Mouse (Mus musculus): ENCODE measurements around the gene Ppm1h. TPM values are rescaled to one million over a fixed set of nuclear protein-coding genes. Genes with fewer than 3 reads are reported as not detected.

Gene Ppm1h
- polyA plus RNA-seq, 1 experiment from 2014 or later: 22.2 TPM

DNA sequence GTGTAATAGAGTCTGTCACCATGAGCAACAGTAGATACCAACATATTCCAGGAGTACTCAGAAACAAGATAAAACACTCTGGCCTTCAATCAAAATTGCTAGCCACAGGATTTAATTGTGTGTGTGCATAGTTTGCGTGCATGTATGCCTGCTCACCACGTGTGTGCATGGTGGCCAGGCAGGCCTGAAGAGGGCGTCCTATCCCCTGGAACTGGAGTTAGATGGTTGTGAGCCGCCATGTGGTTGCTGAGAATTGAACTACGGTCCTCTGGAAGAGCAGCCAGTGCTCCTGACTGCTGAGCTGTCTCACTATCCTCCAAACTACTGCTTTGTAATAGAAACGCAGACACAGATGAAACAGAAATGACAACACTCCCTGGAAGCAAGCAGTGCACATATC, 312.0 kb downstream of the Ppm1h start:
- Histone ChIP-seq H3K36me3 (ENCODE audit: control insufficient read depth, insufficient read depth, low read length) (peaks cover 23% of the 10 kb centered on the region), H3K4me3 (ENCODE audit: low read length) (no peak overlapping the region), H3K27ac (ENCODE audit: low read depth, low read length) (no peak overlapping the region), H3K9me3 (ENCODE audit: control insufficient read depth, low read length) (no peaks in the 10 kb centered on the region), H3K4me1 (ENCODE audit: control insufficient read depth, insufficient read depth, low read length) (peaks cover 24% of the 10 kb centered on the region), H3K9ac (ENCODE audit: low read depth, low read length) (no peak overlapping the region), H3K4me2 (replicated peaks; ENCODE audit: low read depth, low read length) (no peak overlapping the region), H3K27me3 (ENCODE audit: control insufficient read depth, insufficient read depth, low read length) (no peaks in the 10 kb centered on the region)
- ATAC-seq (ENCODE audit: low FRiP score, low TSS enrichment): no peak
- WGBS: 99% methylated on average over 6 of the region's 6 CpGs

DNA sequence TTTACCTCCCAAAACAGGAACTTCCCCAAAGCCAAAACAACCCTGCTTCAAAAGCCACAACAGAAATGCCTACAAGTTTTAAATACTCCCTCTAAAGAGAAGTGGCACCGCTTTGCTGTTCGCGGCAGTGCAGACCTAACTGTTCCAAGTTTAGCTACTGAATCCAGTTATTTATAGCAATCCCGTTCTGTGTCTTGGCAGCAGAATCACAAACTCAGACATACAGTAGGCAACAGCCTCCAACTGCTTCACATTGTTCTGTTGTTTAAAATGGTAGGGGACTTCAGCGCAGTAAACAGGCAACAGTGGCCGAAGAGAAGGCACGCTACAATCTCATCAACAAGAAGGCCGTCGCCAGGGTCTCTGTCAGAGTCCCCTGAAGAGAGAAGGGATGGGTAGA, 312.5 kb downstream of the Ppm1h start:
- Histone ChIP-seq H3K4me1 (ENCODE audit: control insufficient read depth, insufficient read depth, low read length) (peaks cover 24% of the 10 kb centered on the region), H3K9ac (ENCODE audit: low read depth, low read length) (no peak overlapping the region), H3K27me3 (ENCODE audit: control insufficient read depth, insufficient read depth, low read length) (no peaks in the 10 kb centered on the region), H3K36me3 (ENCODE audit: control insufficient read depth, insufficient read depth, low read length) (peaks cover 27% of the 10 kb centered on the region), H3K9me3 (ENCODE audit: control insufficient read depth, low read length) (no peaks in the 10 kb centered on the region), H3K4me3 (ENCODE audit: low read length) (no peak overlapping the region), H3K4me2 (replicated peaks; ENCODE audit: low read depth, low read length) (no peak overlapping the region), H3K27ac (ENCODE audit: low read depth, low read length) (no peak overlapping the region)
- ATAC-seq (ENCODE audit: low FRiP score, low TSS enrichment): no peak
- WGBS: 91% methylated on average over 9 of the region's 9 CpGs

DNA sequence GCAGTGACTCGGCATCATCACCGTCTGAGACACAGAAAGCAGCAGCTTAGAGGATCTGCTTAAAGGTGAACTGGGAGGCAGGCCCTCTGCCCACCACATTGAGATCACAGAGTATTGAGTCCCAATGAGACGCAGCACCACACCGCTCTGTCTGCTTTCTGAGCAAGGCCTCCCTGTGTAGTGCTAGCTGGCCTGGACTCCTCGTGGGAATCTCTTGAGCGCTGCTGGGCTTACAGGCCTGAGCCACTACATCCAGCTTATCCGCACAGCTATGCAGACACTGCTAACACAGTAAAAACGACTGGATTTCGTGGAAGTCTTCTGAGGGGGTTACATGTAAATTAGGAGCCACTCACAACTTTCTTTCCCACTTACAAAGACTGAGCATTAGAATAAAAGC, 313.1 kb downstream of the Ppm1h start:
- ATAC-seq (ENCODE audit: low FRiP score, low TSS enrichment): no peak
- H3K4me3 ChIP-seq (ENCODE audit: low read length): no peak overlapping the region

DNA sequence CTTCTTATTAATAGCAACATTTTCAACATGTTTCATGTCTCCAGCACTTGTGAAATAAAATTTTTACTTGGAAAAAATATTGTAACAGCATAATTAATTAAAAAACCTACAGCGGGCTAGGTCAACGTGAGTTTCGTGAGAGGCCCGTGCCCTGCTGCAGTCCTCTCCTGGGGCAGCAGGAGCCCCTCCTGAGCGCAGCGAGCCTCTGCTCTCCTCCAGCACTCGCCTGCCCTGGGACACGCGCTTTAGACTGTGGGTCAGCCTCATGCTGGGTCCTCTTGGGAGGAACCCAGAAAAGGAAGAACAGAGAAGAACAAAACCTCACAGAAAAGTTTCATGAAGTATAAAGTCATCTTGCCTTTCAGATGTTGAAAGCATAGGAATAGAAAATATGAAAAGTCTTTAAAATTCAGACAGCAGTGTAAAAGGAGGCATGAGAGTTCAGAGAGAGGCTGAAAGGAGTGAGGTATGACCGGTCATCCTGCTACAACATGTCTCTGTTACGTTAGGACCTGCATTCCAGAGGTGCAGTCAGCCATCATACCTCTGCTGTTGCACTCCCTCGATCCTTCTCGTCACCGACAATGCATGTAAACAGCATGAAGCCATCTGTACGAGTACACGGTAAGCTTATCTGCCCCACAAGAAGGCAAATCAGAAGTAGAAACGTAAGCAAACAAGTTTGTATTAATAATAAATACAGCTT, 316.0 kb downstream of the Ppm1h start:
- 55% methylated on average over 17 of the region's 17 CpGs for WGBS
- peak; percentile 84 for ATAC-seq (ENCODE audit: low FRiP score, low TSS enrichment)
- H3K27ac ChIP-seq (ENCODE audit: low read depth, low read length): peak overlapping the region; percentile 65; the same call in 1 of the 2 replicates

More for the DNA sequence above, 313.1 kb downstream of the Ppm1h start:
- Histone ChIP-seq H3K4me2 (replicated peaks; ENCODE audit: low read depth, low read length) (no peak overlapping the region), H3K27ac (ENCODE audit: low read depth, low read length) (no peak overlapping the region), H3K9ac (ENCODE audit: low read depth, low read length) (no peak overlapping the region), H3K36me3 (ENCODE audit: control insufficient read depth, insufficient read depth, low read length) (peaks cover 32% of the 10 kb centered on the region), H3K9me3 (ENCODE audit: control insufficient read depth, low read length) (no peaks in the 10 kb centered on the region), H3K4me1 (ENCODE audit: control insufficient read depth, insufficient read depth, low read length) (peaks cover 24% of the 10 kb centered on the region), H3K27me3 (ENCODE audit: control insufficient read depth, insufficient read depth, low read length) (no peaks in the 10 kb centered on the region)
- 89% methylated on average over 9 of the region's 9 CpGs for WGBS

More for the DNA sequence above, 316.0 kb downstream of the Ppm1h start:
- Histone ChIP-seq H3K4me2 (replicated peaks; ENCODE audit: low read depth, low read length) (no peak overlapping the region), H3K9ac (ENCODE audit: low read depth, low read length) (no peak overlapping the region), H3K36me3 (ENCODE audit: control insufficient read depth, insufficient read depth, low read length) (peaks cover 60% of the 10 kb centered on the region), H3K4me3 (ENCODE audit: low read length) (no peak overlapping the region), H3K27me3 (ENCODE audit: control insufficient read depth, insufficient read depth, low read length) (no peaks in the 10 kb centered on the region), H3K4me1 (ENCODE audit: control insufficient read depth, insufficient read depth, low read length) (peaks cover 9% of the 10 kb centered on the region; the same call in 1 of the 2 replicates), H3K9me3 (ENCODE audit: control insufficient read depth, low read length) (no peaks in the 10 kb centered on the region)

MicroRNA genes within 50 kb of the gene (microRNA counts, 519-probe panel; counts per million panel counts)
- microRNA mmu-let-7i: 9,695 counts per million, percentile 96 among the panel's probes with 10 or more counts

Small RNA genes lying within 50 kb of the gene (microRNA-seq; reads per million reads assigned to microRNA genes)
- not detected for gene Mir6412
- gene Mir8104: not detected
- gene Mirlet7i: 44,566 reads per million, percentile 99 among the genes with 10 or more reads in this experiment

Other genes starting within 250 kb of the Ppm1h start
- gene Avpr1a, start 230.3 kb upstream of the Ppm1h start, polyA plus RNA-seq (2014; fragmentation: Nextera tagmentation; extraction: Ambion mirVana): 1.3 and 2.4 TPM in 2 replicates